Mouse (Mus musculus) brown adipose tissue, adult 24 weeks (tissue): Measurements from ENCODE around the gene Sgsm1. TPM values are rescaled to one million over a fixed set of nuclear protein-coding genes. Genes with fewer than 3 reads are reported as not detected.

Experiments used
- H3K27ac ChIP-seq: fragments of 200-500 bp; replicated peaks from 2 replicates; pipeline ENCODE4 v1.5.1; 2012; ENCODE audit warnings: low read depth, mild to moderate bottlenecking, low read length
- H3K4me1 ChIP-seq: fragments of 200-500 bp; 2 replicates; pipeline ENCODE4 v1.6.1; 2012; ENCODE audit warnings: low read length, mixed read lengths; ENCODE audit not compliant: control insufficient read depth, insufficient read depth, insufficient read length
- H3K4me3 ChIP-seq: fragments of 200-500 bp; 2 replicates; pipeline ENCODE4 v1.5.1; 2012; ENCODE audit warnings: low read depth, mild to moderate bottlenecking, low read length, moderate library complexity; ENCODE audit not compliant: insufficient read depth
- polyA plus RNA-seq: library from polyadenylated mRNA; stranded (reverse); fragments of >200 nt; gene quantifications from 2 replicates; pipeline ENCODE4 v1.2.4, GENCODE M21; 2012; ENCODE audit not compliant: missing spikeins, insufficient read depth, insufficient read length

Gene Sgsm1
- polyA plus RNA-seq, 1 experiment = 0.59 TPM

- Histone ChIP-seq H3K27ac (no peak overlapping the region), H3K4me1 (no peaks in the 10 kb centered on the region; the same call in 1 of the 2 replicates), H3K4me3 (no peak overlapping the region)
These were observed 24.3 kb upstream of the Sgsm1 start for GRCm38 (mm10) chr5:113334621-113335530.

GRCm38 (mm10) chr5:113332899-113333298 lies 22.3 kb upstream of the Sgsm1 start:
- no peaks in the 10 kb centered on the region; the same call in 1 of the 2 replicates for H3K4me1 ChIP-seq
- H3K27ac ChIP-seq = no peak overlapping the region
- no peak overlapping the region for H3K4me3 ChIP-seq

- Histone ChIP-seq H3K4me3 (no peak overlapping the region), H3K4me1 (no peaks in the 10 kb centered on the region; the same call in 1 of the 2 replicates), H3K27ac (no peak overlapping the region)
These were observed 21.7 kb upstream of the Sgsm1 start for GRCm38 (mm10) chr5:113332239-113332638.

DNA sequence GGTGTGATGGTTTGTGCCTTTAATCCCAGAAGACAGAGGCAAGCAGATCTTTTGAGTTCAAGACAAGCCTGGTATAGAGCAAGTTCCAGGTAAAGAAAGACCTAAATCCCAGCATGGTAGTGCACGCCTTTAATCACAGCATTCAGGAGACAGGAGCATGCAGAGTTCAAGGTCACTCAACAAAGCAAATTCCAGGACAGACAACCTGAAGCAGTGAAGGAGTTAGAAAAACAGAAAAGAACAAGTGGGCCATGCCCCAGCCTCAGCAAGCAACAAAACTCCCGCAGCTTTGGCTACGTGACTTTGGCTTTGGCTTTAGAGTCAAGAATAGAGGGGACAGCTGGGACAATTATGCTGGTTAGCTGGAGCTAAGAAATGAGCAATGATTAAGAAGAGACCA lies 19.6 kb upstream of the Sgsm1 start:
- H3K4me1 ChIP-seq = no peaks in the 10 kb centered on the region; the same call in 1 of the 2 replicates
- H3K27ac ChIP-seq = no peak overlapping the region
- no peak overlapping the region for H3K4me3 ChIP-seq

DNA sequence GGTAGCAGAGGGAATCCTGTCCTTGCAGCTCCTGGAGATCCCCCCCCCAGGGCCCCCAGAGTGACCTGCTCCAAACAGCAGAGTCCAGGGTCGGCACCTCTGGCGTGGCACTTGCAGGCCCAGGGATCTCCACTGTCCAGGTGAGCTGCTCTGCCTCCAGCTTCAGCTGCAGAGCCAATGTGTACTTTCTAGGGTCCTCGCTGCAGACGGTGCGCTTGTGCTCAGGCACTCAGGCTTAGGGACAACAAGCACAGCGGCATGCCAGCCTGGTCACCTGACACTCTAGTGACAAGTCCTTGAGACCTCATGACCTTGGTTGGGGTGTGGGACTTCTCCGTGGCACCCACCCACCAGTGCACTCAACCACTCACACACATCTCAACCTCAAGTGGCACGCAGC lies 18.9 kb upstream of the Sgsm1 start:
- Histone ChIP-seq H3K4me3 (no peak overlapping the region), H3K27ac (no peak overlapping the region)

DNA sequence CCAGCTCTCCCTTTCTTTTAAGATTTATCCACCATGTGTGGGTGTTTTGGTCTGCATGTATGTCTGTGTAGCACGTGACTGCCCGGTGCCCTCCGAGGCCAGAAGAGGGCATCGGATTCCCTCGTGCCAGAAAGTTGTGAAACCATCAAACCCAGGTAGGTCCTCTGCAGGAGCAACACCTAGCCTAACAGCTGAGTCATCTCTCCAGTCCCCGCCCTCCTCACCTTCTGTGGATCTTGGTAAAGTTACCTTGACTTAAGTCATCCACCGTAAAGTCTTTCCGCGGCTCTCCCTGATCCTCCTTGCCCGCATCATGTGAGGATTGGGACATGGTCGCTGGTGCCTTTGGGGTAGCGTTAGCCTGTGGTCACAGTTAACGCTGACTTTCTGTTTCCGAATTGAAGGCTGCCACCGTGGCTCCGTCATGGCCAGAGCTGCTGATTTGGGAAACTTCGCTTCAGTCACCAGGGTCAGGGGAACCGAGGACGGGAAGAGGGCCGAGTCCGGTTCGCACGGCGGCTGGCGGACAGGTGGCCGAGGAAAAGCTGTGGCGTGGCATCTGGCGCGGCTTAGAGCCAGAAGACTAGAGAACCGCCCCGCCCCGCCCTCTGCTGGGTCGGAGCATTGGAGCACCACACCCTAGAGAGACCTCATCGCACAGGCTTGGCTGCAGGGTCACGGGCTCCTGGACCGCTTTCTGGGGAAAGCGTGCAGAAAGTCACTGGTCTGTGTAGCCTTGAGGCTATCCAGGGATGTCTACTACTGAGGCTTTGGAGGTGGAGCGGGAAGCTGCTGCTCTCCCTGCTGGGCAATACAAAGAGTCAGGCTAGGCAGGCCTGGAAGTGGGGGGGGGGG lies 13.4 kb upstream of the Sgsm1 start:
- Histone ChIP-seq H3K4me1 (no peaks in the 10 kb centered on the region), H3K27ac (no peak overlapping the region), H3K4me3 (peak overlapping the region; percentile 46)

More for the DNA sequence above, 18.9 kb upstream of the Sgsm1 start:
- no peaks in the 10 kb centered on the region for H3K4me1 ChIP-seq

DNA sequence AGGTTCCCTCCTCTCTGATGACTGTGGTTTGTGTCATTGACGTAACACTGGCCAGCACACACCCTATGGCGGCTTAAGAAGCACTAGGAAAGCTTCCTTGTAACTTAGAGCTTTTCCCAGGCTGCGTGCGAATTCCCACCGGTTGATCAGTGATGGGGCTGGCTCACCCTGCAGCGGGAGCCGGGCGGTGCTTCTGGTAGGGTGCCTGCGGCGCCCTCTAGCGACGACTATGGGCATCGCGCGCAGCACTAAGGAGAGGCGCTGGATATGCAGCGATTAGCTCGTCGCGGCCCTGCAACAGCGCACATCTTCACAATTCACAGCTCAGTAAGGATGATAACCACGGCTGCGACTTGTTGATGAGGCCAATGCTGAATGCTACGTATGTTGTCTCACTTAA lies 3.4 kb upstream of the Sgsm1 start:
- no peak overlapping the region for H3K27ac ChIP-seq
- no peak overlapping the region for H3K4me3 ChIP-seq
- H3K4me1 ChIP-seq = no peaks in the 10 kb centered on the region

GRCm38 (mm10) chr5:113309491-113310376 lies 852 bp downstream of the Sgsm1 start:
- Histone ChIP-seq H3K27ac (no peak overlapping the region), H3K4me3 (peak overlapping the region; percentile 55; the same call in 1 of the 2 replicates), H3K4me1 (no peaks in the 10 kb centered on the region)

- Histone ChIP-seq H3K4me3 (no peak overlapping the region), H3K4me1 (no peaks in the 10 kb centered on the region), H3K27ac (no peak overlapping the region)
These were observed 3.7 kb downstream of the Sgsm1 start for GRCm38 (mm10) chr5:113306750-113307477.

DNA sequence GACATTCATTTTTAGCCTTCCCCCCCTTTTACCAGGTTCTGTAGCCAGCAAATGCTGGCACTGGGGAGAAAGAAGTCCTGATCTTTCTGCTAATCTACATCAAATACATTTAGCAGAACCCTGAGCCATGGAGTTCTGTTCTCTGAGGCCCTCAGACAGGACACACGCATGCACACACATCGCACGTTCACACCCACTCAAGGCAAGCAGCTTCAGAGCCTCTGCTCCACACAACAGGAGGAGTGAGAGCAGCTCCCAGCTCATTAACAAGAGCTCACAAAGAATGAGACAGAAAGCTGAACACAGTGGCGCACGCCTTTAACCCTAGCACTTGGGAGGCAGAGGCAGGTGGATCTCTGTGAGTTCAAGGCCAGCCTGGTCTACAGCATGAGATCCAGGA lies 6.1 kb downstream of the Sgsm1 start:
- no peak overlapping the region for H3K27ac ChIP-seq
- H3K4me3 ChIP-seq = no peak overlapping the region
- no peaks in the 10 kb centered on the region for H3K4me1 ChIP-seq

DNA sequence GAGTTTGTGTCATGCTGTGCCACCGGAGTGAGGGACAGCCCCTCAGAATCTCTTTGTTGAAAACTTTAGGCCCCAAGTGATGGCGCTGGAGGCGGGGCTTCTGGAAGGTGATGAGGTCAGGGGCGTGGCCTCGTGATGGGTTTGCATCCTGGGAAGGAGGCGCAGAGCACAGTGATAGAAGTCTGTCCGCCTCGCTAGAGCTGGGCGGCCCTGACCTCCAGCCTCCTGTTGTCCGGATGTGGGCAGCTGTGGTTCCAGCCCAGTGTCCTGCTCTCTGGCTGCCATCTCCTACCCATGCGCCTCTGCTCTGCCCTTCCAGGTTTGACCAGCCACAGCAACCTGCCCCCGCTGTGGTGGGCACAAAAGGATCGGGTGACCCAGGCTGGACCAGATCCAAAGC lies 8.7 kb downstream of the Sgsm1 start:
- H3K27ac ChIP-seq = no peak overlapping the region
- H3K4me1 ChIP-seq = no peaks in the 10 kb centered on the region
- no peak overlapping the region for H3K4me3 ChIP-seq

GRCm38 (mm10) chr5:113300148-113300889 lies 10.3 kb downstream of the Sgsm1 start:
- Histone ChIP-seq H3K4me1 (no peaks in the 10 kb centered on the region), H3K27ac (no peak overlapping the region), H3K4me3 (no peak overlapping the region)

GRCm38 (mm10) chr5:113299433-113299832 lies 11.2 kb downstream of the Sgsm1 start:
- no peak overlapping the region for H3K4me3 ChIP-seq
- no peaks in the 10 kb centered on the region for H3K4me1 ChIP-seq
- no peak overlapping the region for H3K27ac ChIP-seq
